Mouse (Mus musculus) thymus, postnatal 14 days (tissue): ENCODE data around the gene Dusp22.
A peak's percentile ranks its signal among the peaks of the same experiment; 100 is the strongest.

Experiments
- DNase-seq: peaks from one replicate; pipeline ENCODE4 v3.0.0; 2021

Gene Dusp22

GRCm38 (mm10) chr13:30659613-30660505 lies at the start of gene Dusp22:
Gene Dusp22, plus strand, starts transcription at chr13:30659999.
- DNase-seq, result peak; percentile 70

GRCm38 (mm10) chr13:30612079-30612794 lies 47.6 kb upstream of the Dusp22 start:
- DNase-seq, result no peak

- DNase-seq, result no peak
Observed at GRCm38 (mm10) chr13:30619684-30620083, 40.1 kb upstream of the Dusp22 start.

GRCm38 (mm10) chr13:30628195-30629048 lies 31.4 kb upstream of the Dusp22 start:
- no peak for DNase-seq

GRCm38 (mm10) chr13:30629794-30630410 lies 29.9 kb upstream of the Dusp22 start:
- DNase-seq, result peak; percentile 15

- DNase-seq, result peak; percentile 48
Observed at GRCm38 (mm10) chr13:30632998-30633397, 26.8 kb upstream of the Dusp22 start.

- DNase-seq, result peak; percentile 40
Observed at GRCm38 (mm10) chr13:30636453-30636852, 23.3 kb upstream of the Dusp22 start.

- DNase-seq, result no peak
Observed at GRCm38 (mm10) chr13:30638378-30639115, 21.3 kb upstream of the Dusp22 start.

GRCm38 (mm10) chr13:30642053-30642452 lies 17.7 kb upstream of the Dusp22 start:
- no peak for DNase-seq

GRCm38 (mm10) chr13:30648461-30648860 lies 11.3 kb upstream of the Dusp22 start:
- DNase-seq, result no peak

- DNase-seq, result no peak
Observed at GRCm38 (mm10) chr13:30649197-30649596, 10.6 kb upstream of the Dusp22 start.

- no peak for DNase-seq
Observed at GRCm38 (mm10) chr13:30650684-30651083, 9.1 kb upstream of the Dusp22 start.

GRCm38 (mm10) chr13:30653051-30653450 lies 6.7 kb upstream of the Dusp22 start:
- DNase-seq, result no peak

- no peak for DNase-seq
Observed at GRCm38 (mm10) chr13:30654463-30654862, 5.3 kb upstream of the Dusp22 start.

GRCm38 (mm10) chr13:30656909-30657308 lies 2.9 kb upstream of the Dusp22 start:
- DNase-seq, result no peak

GRCm38 (mm10) chr13:30657779-30658178 lies 2.0 kb upstream of the Dusp22 start:
- DNase-seq, result no peak

GRCm38 (mm10) chr13:30658201-30658996 lies 1.4 kb upstream of the Dusp22 start:
- DNase-seq, result no peak

GRCm38 (mm10) chr13:30665261-30665660 lies 5.5 kb downstream of the Dusp22 start:
- no peak for DNase-seq

GRCm38 (mm10) chr13:30666537-30666936 lies 6.7 kb downstream of the Dusp22 start:
- no peak for DNase-seq

- DNase-seq, result no peak
Observed at GRCm38 (mm10) chr13:30668301-30668700, 8.5 kb downstream of the Dusp22 start.

- no peak for DNase-seq
Observed at GRCm38 (mm10) chr13:30669277-30669676, 9.5 kb downstream of the Dusp22 start.
